Mouse (Mus musculus) retina, adult 2 months (tissue): ENCODE measurements around the gene Olfr90.
A peak's percentile ranks its signal among the peaks of the same experiment; 100 is the strongest.
"Not testable (repeated sequence)": the region's sequence is repeated elsewhere in the genome, so short reads cannot be mapped to it uniquely, and the experiment has no call there.

Source experiments
- DNase-seq: peaks from one replicate; pipeline ENCODE4 v3.0.0-alpha.2; 2012; ENCODE audit warnings: low read depth, low spot score

Olfr90 gene

DNA sequence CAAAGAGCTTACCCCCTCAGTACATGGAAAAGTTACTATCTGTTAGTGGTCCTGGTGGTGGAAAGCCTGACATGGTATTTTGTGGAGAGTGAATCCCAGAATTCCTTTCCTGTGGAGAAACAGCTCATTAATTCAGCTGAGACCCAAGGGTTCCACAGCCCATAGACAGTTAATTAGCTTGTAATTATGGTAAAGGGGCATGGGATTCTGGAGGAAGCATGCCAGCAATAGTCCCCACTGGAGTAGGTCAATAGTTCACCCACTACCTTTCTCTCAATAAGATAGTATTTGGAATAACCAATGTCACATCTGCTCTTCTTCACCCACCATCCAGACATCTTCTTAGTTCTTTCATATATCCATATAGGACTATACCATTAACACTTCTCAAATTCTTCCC is at the start of gene Olfr90:
Olfr90 (minus strand) TSS at position 101 of the 400 bp plus-strand sequence.
- no peak for DNase-seq

DNA sequence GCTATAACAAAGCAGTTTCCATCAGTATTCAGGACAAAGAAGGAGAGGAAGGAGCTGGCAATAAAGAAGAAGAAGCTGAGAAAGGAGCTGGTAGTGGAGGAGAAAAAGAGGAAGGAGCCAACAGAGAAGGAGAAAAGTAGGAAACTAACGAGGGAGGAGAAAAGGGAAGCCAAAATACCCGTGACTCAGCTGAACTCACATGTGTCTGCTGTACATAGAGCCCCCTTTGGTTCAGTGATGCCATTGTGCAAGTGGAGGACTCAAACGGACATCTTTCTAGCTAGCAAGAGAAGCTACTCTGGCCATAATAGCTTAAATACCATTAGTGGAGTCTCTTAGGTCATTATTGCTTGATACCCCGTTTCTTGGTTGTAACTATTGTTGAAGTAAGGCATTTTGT is 43.1 kb upstream of the Olfr90 start:
- not testable (repeated sequence) for DNase-seq

DNA sequence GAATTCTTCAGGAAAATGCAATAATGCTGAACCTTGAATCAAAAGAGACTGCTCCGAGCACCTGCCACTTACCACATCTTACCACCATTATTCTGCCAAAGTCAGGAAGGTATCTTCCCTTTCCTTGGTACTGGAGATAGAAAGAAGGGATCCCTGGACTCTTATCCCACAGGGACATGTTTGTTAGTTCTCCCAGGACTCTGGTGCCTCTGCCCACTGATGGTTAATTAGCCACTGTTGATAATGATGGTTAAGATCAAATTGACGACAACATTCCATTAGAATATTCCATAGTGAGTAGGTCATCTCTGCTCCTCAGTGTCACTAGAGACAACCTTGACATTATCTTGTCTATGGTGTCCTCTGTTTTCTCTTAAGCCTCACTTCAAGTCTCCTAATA is 31.7 kb upstream of the Olfr90 start, which contains the start of gene Olfr92:
Olfr92 (minus strand) TSS at position 101 of the 400 bp plus-strand sequence.
- no peak for DNase-seq

DNA sequence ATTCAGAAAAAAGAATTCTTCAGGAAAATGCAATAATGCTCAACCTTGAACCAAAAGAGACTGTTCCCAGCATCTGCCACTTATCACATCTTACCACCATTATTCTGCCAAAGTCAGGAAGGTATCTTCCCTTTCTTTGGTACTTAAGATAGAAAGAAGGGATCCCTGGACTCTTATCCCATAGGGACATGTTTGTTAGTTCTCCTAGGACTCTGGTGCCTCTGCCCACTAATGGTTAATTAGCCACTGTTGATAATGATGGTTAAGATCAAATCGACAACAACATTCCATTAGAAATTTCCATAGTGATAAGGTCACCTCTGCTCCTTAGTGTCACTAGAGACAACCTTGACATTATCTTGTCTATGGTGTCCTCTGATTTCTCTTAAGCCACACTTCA is 9.9 kb upstream of the Olfr90 start, which contains the start of gene Olfr91:
Olfr91 (minus strand) TSS at position 101 of the 400 bp plus-strand sequence.
- no peak for DNase-seq

DNA sequence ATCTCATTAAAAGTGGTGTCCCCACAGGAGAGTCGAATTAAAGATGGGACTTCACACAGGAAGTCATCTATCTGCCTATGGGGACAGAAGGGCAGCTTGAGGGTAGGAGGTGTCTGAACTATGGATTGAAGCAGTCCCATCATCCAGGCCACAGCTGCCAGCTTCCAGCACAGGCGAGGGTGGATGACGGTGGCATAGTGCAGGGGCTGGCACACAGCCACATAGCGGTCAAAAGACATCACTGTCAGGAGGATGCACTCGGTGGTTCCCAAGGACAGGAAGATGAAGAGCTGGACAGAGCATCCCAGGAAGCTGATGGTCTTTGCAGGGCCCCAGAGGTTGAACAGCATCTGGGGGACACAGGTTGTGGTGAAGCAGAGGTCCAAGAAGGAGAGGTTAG is 5.0 kb upstream of the Olfr90 start:
- DNase-seq, result no peak

DNA sequence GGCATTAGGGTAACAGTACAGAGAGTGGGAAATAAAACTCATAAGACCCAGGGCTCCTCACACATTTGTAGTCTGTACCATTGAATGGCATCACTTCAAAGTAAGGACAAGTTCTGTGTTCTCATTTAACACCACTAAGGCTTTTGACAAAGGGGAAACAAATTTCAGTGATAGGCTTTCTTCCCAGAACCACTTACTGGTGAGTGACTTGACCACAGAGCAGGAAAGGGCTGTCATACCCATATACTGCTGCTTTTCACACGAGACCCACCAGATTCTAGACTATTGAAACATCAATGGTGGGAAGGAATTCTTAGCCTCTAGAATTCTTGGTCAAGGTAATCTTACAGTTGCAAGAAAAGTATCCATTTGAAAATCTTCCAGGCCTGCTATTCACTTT is 3.9 kb upstream of the Olfr90 start:
- no peak for DNase-seq

DNA sequence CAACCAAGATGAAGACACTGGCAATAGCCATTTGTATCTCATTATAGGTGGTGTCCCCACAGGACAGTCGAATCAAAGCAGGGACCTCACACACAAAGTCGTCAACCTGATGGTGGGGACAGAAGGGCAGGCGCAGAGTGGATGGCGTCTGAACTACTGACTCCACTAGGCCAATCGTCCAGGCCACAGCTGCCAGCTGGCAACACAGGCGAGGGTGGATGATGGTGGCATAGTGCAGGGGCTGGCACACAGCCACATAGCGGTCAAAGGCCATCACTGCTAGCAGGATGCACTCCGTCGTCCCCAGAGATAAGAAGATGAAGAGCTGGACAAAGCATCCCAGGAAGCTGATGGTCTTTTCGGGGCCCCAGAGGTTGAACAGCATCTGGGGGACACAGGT is 2.8 kb downstream of the Olfr90 start:
- no peak for DNase-seq

DNA sequence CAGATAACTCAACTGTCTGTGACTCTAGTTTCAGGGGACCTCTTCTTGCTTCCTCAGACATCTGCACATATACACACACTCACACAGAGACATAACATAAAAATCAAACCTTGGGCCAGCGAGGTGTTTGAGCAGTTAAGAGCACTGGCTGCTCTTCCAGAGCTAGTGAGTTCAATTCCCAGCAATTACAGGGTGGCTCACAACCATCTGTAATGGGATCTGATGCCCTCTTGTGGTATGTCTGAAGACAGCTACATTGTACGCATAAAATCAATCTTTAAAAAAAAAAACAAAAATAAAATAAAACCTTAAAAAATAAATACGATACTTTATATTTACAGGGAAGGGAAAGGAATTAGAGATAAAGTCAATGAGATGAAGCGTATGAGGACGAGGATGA is 3.7 kb downstream of the Olfr90 start:
- DNase-seq, result no peak

DNA sequence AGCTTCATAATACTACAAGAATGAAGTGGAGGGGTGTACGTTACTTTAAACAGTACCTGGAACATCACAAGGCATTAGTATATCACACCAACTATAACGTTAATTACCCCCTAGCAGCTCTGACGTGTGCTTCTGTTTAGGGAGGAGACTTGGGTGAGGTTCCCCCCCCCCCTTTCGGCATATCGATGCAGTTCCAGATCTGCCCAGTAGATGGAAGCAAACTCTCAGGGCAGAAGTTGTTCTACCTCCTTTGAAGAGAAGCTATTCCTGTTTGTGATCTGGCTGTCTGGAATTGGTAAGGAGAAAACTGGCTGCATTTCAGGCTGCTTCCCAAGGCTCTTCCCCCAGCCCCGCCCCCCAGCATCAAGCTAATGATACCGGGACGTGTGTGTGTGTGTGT is 5.0 kb downstream of the Olfr90 start:
- DNase-seq, result peak; percentile 55

DNA sequence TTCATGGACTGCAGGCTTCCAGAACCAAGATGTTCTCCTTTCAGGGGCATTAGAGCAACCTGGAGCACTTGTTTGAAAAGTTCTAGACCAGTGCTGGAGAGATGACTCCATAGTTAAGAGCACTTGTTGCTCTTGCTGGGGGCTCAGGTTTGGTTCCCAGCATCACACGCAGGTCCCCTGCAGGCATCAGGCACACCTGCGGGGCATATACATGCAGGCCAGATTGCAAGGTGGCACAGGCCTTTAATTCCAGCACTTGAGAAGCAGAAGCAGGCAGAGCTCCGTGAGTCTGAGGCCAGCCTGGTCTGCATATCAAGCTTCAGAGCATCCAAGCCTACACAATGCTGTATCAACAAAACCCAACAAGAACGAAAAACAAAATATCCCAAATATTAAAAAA is 6.6 kb downstream of the Olfr90 start:
- no peak for DNase-seq

DNA sequence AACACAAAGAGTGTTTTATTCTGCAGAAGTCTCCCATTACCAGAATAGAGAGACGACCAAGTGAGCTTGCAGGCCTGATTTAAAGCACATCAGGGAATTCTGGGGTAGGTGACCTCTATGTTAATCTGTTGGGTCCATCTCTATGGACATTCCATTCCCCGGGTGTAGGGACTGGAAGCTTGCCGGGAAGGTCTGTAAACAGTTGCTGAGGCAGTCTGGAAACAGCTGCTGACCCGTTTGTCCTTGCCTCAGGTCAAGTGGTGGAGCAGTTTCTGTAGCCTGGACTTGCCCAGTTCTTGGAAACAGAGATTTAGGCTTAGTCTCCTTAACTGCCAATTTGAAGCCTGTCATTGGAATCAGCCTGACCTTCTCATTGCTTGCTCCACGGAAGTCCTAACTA is 8.2 kb downstream of the Olfr90 start:
- no peak for DNase-seq

DNA sequence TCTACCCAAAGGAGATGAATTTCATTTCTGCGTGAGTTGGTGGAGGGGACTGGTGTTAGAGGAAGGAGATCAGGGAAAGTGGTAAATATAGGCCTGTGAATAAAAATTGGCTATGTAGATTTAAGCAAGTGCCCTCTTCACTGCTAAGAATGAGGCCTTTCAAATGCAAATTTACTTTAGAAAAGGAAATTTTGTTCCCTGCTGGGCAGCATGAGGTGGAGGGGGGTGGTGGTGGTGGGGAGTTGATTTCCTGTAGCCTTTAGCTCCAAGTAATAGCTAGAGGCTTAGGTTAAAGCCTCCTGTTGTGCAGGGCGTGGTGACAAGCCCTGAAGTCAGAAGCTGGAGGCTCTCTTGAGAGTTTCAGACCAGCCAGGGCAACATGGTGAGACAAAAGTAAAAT is 9.3 kb downstream of the Olfr90 start:
- no peak for DNase-seq

DNA sequence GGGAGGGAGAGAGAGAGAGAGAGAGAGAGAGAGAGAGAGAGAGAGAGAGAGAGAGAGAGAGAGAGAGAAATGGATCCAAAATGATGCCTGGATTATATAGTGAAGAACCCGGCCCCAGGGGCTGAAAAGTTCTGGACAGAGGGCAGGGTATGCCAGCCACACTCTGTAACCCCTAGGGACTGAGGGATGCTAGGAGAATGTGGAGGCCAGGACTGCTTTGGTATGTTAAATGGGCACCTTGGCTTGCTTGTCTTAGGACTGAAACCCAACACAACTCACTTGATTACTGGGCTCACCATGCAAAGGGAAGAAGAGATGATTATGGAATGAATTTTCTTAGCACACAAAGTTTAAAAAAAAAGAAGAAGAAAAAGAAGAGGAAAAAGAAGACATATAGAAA is 10.1 kb downstream of the Olfr90 start:
- no peak for DNase-seq

DNA sequence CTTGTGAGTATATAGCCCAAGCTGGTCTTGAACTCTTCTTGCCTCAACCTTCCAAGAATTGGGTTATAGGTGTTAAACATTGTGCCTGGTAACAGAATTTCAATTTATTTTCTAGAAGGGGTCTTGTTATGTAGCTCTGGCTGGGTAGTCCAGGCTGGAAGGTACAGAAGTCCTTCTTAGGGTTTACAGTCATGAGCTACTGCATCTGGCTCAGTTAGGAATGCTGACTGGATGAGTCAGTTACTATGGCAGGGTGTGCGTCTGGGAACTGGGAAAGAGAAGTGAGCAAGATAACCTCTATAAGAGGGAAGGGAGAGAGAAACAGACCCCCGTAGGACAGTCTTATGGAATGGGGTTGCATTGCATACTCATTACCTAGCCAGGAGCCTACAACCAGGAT is 12.5 kb downstream of the Olfr90 start:
- DNase-seq, result no peak

DNA sequence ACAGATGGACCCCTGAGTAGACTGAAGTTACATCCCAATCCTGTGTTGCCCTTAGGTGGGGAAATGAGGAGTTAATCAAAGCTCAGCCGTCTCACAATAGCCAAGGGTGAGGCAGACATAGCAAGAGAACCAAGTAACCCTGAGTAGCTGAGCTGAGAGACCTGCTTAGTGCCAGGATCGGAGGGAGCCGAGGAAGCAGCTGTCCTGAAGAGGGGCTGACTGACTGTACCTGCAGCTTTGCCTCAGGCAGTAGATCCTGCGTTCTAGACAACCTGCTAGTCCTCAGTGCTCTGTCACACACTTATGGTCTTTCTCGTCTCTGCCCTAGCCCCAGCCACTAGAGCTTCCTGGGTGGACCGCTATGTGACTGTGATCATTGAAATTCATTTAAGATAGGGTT is 13.1 kb downstream of the Olfr90 start:
- DNase-seq, result no peak

DNA sequence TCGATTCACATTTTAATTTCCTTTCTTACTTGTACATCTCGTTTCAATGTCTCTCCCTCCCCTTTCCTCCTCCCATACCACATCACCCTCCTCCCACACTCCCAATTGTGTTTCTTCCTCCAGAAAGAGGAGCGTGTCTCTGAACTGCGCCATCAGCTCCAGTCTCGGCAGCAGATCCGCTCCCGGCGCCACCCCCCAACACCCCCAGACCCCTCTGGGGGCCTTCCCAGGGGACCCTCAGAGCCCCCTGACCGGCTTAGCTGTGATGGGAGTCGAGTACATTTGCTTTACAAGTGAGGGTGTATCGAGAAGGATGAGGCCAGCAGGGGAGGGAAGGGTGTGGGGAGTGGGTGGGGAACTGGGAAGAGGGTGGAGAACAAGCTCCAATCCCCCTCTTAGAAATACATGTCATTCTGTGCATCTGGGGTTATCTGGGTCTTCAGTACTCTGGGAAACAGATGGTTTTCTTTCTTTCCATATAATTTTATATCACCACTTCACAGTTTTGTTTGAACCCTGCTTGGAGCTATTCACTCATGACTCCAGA is 15.5 kb downstream of the Olfr90 start:
- DNase-seq, result no peak

DNA sequence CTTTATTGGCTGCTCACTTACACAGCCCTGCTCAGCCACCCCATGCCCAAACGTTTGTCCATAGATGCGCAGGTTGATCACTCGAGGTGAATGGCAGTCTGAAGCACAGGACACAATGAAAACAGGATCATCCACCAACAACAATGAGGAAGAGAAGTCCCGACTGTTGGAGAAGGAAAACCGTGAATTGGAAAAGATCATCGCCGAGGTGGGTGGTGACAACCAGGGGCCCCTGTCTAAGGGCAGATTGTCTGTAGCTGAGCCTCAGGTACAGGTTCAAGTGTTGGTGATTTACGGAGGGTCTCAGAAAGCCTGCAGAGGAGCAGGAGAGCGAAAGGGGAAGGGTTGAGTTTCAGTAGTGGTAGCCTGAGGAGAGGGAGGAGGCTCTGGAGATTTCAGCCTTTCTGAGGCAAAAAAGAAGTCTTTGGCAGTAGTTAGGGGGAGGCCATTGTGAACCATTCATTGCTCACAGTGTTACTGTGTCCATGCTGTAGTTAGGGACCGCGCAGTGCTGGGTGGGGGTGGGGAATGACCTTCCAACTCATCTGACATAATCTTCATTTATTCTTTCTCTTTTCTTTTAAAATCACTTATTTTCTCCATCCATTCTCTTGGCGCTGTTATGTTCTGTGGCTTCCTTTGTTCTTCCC is 16.1 kb downstream of the Olfr90 start:
- no peak for DNase-seq

DNA sequence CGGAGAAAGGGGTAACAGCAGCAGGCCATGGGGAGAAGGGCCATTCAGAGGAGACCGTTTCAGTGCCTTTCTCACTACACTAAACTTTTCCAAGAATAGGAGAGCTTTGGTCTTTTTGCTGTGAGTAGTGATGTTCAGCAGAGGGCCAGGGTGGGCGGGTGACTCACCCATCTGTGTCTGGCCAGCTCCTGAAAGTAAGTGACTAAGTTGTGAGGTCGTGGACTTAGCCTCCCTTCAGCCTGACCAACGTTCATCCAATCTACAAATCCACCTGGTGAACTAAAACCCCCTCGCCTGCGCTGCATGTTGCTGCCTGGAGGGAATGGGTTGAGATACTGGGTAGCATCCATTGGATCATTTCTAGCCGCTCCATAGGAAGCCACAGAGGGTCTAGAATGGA is 18.2 kb downstream of the Olfr90 start:
- no peak for DNase-seq

DNA sequence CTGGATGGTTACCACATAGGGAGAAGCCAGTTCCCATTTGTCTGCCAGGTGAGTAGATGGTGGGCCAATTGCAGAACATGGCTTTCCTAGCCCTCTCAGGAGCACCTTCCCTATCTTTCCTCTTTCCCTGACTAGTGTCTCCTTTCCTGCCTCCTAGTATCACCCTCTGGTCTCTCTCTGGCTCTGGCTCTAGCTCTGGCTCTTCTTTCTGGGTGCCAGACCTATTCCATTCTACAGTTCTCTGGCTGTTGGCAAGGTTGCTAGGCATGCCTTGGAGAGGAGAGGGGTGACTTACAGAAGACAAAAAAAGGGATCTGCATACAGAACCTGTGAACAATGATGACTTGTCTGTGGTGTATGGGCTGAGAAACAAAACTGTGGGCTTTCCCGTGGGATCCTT is 20.4 kb downstream of the Olfr90 start:
- no peak for DNase-seq

DNA sequence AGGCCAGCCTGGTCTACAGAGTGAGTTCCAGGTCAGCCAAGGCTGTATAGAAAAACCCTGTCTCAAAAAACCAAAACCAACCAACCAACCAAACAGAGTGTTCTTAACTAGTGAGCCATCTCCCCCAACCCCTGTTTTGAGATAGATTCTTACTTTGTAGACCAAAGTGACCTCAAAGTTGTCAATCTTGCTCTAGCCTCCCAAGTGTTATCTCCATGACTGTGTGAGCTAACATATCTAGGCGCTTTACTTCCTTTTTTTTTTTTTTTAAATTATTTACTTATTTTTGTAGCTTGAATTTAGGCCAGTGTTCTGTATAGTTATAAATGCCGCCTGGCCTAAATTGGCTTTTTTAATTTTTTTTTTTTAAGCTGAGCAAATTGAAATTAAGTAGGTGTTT is 22.3 kb downstream of the Olfr90 start:
- no peak for DNase-seq

DNA sequence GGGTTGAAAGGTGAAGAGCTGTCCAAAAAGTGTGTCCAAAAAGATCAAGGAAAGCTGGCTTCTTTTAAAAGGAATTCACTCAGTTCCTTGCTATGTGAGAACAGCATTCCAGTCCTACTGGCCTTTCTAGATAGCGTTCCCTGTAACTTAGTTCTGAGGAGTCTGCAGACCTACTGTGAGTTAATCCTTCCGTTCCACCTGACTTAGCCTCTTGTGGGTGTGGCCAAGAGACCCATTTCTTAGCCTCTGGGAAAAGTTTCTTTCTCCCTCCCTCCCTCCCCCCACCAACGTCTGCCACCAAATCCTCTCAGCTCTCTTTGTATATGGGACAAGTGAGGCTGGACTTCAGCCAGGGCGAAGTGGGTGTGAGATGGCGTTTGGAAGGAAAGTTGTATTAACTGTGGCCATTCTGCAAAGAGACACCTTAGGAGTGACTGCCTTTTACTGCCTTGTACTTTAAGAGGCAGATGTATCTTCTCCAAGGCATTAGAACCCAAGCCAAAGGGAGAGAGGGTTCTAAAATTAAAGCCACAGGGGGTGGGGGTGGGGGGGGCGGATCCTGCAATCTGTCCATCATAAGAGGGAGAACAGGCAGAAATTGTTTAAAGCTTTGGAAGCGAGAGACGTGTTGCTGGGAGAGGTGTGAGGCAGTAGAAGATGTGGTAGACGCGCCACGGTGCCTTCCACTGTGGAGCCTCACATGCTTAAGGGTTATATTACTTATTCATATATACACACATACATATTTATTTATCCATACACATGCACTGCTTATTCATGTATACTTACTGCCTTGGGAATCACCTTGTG is 24.4 kb downstream of the Olfr90 start:
- no peak for DNase-seq

DNA sequence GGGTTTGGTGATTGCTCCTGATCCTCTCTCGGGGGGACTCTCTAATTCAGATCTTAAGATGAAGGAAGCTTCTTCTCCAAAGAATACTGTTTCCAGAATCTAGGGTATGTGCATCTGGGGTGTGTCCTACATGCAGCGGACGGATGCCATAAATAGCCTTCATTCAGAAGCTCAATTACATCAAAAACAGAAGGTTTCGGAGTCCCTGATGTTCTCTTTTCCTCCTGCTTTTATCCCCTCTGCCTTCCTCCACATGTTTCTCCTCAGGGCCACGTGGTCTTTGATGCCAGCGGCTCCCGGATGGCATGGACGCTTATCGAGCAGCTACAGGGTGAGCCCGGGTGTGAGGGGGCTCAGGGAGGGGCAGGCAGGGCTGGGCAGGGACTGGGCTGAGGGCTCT is 25.2 kb downstream of the Olfr90 start:
- no peak for DNase-seq

DNA sequence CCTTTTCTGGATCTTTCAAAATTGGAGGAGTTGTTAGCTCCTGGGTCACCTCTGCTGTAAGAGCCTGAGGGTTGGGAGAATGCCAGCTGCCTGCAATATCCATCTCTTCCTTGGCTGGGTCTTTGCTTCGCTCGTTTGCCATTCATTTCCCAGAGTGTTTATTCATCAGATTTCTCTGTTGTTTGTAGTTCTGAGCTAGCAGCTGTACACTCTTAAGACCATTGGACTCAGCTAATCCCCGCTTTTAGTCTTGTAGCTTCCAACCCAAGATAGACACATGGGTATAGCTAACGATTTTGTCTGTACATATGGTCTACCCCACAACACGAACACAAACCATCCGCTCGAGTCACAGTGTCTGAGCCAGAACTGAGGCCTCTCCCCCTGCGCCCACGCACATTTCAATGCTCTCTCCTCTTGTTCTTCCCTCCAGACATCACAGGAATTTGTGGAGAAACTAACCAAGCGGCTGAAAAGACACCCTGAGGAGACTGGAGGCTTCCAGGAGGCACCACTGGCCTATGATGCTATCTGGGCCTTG is 26.1 kb downstream of the Olfr90 start:
- DNase-seq, result no peak
